Mouse (Mus musculus) bone marrow macrophage, adult 2 months (primary cell): Measurements from ENCODE around the gene Gsg1.

Experiments
- CTCF ChIP-seq: IDR thresholded peaks from 2 replicates; pipeline ENCODE4 v1.5.1; 2012; ENCODE audit warnings: low read depth, mild to moderate bottlenecking, low read length, moderate library complexity
- POLR2A ChIP-seq: IDR thresholded peaks from 2 replicates; pipeline ENCODE4 v1.6.1; 2012; ENCODE audit warnings: mild to moderate bottlenecking, low read depth, low read length, borderline replicate concordance

DNA sequence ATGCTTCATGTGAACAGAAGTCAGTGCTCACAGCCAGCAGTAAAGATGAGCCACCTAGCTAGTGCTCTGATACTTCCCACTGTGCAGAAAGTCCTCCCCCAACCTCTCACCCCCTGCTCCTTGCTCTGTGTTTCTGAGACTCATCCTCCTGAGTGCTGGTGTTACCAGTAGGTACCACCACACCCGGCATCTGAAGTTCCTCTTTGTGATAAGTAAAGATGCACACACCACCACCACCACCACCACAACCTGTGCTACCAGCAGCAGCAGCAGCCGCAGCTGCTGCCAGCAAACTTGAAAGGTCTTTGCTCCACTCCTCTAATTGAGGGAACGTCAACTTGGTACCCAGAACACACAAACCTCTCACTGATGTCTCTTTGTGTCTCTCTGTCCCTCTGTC is 13.1 kb upstream of the Gsg1 start:
- no peak for TF ChIP-seq CTCF
- no peak for TF ChIP-seq POLR2A
